Mouse (Mus musculus) neural tube, postnatal 0 days (tissue): Measurements from ENCODE around the gene Nlrp4c. TPM values are rescaled to one million over a fixed set of nuclear protein-coding genes. Genes with fewer than 3 reads are reported as not detected.

Experiments used
- polyA plus RNA-seq: library from polyadenylated mRNA; unstranded; fragments of >200 nt; fragmentation: Nextera tagmentation; extraction: Ambion mirVana; gene quantifications from 2 replicates; pipeline ENCODE4 v1.2.1, GENCODE M21; 2015

Gene Nlrp4c
- polyA plus RNA-seq, result not detected in 2 replicates

DNA sequence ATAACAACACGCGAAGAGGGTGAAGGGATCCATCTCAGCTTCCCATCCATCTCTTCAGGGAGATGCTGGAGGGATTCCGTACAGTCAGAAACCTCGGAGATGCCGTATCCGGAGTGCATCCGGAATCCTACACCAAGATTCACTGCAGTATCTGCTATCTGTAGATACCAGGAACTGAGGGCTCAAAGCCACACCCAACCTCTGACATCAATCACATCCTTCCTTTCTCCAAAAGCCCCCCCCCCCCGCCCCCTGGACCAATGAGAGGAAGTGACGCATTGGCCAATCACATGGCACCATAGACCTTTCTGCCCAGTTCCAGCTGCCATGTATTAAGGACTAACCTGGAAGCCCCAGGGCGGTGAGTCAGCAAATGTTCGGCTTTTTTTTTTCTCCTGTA, at the start of gene Nlrp4c:
Gene Nlrp4c (plus strand): TSS at position 301 of the 400 bp plus-strand sequence.

DNA sequence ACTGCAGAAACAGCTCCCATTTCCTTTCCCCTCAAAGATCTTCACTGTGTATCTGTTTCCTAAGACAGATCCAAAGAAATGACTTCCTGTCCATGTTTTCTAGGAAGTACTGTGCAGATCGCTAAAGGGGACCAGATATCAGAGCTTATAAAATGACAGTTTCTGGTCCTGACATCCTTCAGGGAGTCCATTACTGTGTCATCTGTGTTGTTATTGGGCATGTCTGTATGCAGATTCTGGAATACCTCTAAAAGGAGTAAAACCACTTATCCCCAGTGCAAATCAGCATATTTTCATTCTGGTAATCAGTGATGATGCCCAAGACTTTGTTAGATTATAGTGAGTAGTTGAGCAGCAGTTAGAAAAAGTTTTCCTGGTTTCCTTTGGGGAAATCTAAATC, 34.1 kb upstream of the Nlrp4c start, which contains the start of gene Vmn1r65:
Gene Vmn1r65 (minus strand): TSS at position 101 of the 400 bp plus-strand sequence.

Other genes with a start within 250 kb of the Nlrp4c start
- not detected in 2 replicates for gene Vmn1r63, start 239.7 kb upstream of the Nlrp4c start, polyA plus RNA-seq
- gene Vmn1r64, start 160.6 kb upstream of the Nlrp4c start, polyA plus RNA-seq, result not detected in 2 replicates
- not detected in 2 replicates for gene Vmn1r65, start 34.2 kb upstream of the Nlrp4c start, polyA plus RNA-seq
- 44.1 and 51.8 TPM in 2 replicates for gene Zfp787, start 110.8 kb downstream of the Nlrp4c start, polyA plus RNA-seq
- 61.7 and 69.1 TPM in 2 replicates for gene Zfp444, start 127.1 kb downstream of the Nlrp4c start, polyA plus RNA-seq
- not detected in 2 replicates for gene Galp, start 151.9 kb downstream of the Nlrp4c start, polyA plus RNA-seq
- gene Zscan5b, start 177.1 kb downstream of the Nlrp4c start, polyA plus RNA-seq, result not detected in 2 replicates
- 0.73 TPM in 1 of 2 replicates, not detected in the other for gene Epp13, start 207.5 kb downstream of the Nlrp4c start, polyA plus RNA-seq
- 12.0 and 13.8 TPM in 2 replicates for gene Zfp667, start 241.4 kb downstream of the Nlrp4c start, polyA plus RNA-seq